Mouse (Mus musculus) liver, embryonic 14.5 days (tissue): Measurements from ENCODE around the gene Lce3a. TPM values are rescaled to one million over a fixed set of nuclear protein-coding genes. Genes with fewer than 3 reads are reported as not detected.

ENCODE experiments used
- ATAC-seq: fragments of 200-750 bp; cut with Nextera tagmentation; 2 replicates; pipeline ENCODE4 v1.8.0; 2017; ENCODE audit warnings: moderate number of reproducible peaks, mild to moderate bottlenecking, moderate library complexity; ENCODE audit not compliant: insufficient read depth
- DNase-seq, 3 experiments: peaks; one replicate each; pipeline ENCODE4 v3.0.0-alpha.2; 2012 to 2013; ENCODE audit warnings: low read depth in 3 of 3, low spot score in 3 of 3
- H3K27ac ChIP-seq: fragments of 300-500 bp; sonication (generic); 2 replicates; pipeline ENCODE4 v1.5.1; 2014; ENCODE audit warnings: moderate library complexity, mild to moderate bottlenecking, control low read depth, inconsistent platforms
- H3K27me3 ChIP-seq: fragments of 300-500 bp; sonication (generic); 2 replicates; pipeline ENCODE4 v1.6.1; 2014; ENCODE audit warnings: mild to moderate bottlenecking, low read length, moderate library complexity; ENCODE audit not compliant: control insufficient read depth, insufficient read depth
- H3K36me3 ChIP-seq: fragments of 300-500 bp; sonication (generic); replicated peaks from 2 replicates; pipeline ENCODE4 v1.6.1; 2014; ENCODE audit warnings: low read depth; ENCODE audit not compliant: control insufficient read depth, insufficient read depth
- H3K4me1 ChIP-seq, 2 experiments: fragments of 200-500 bp in 1 of 2; fragments of 300-500 bp in 1 of 2; sonication (generic) in 1 of 2; replicated peaks; 2 replicates each; pipeline ENCODE4 v1.6.1; 2012 to 2014; ENCODE audit warnings: antibody characterized with exemption in 1 of 2, inconsistent platforms in 1 of 2, low read length in 1 of 2; ENCODE audit not compliant: control insufficient read depth in 2 of 2, insufficient read depth in 2 of 2
- H3K4me2 ChIP-seq: fragments of 300-500 bp; sonication (generic); 2 replicates; pipeline ENCODE4 v1.6.1; 2014; ENCODE audit warnings: low read depth, mild to moderate bottlenecking, control low read depth, moderate library complexity
- H3K4me3 ChIP-seq, 2 experiments: fragments of 200-500 bp in 1 of 2; fragments of 300-500 bp in 1 of 2; sonication (generic) in 1 of 2; 2 replicates each; pipeline ENCODE4 v1.5.1; 2012 to 2014; ENCODE audit warnings: low read depth in 2 of 2, low read length in 2 of 2, mild to moderate bottlenecking in 2 of 2, control low read depth in 1 of 2, inconsistent platforms in 1 of 2, moderate library complexity in 1 of 2; ENCODE audit not compliant: insufficient read depth in 1 of 2
- H3K9ac ChIP-seq: fragments of 300-500 bp; sonication (generic); replicated peaks from 2 replicates; pipeline ENCODE4 v1.6.1; 2014; ENCODE audit warnings: mild to moderate bottlenecking, control low read depth, moderate library complexity
- H3K9me3 ChIP-seq: fragments of 300-500 bp; sonication (generic); 2 replicates; pipeline ENCODE4 v1.6.1; 2016; ENCODE audit warnings: low read length, mixed read lengths; ENCODE audit not compliant: control insufficient read depth
- CTCF ChIP-seq: IDR thresholded peaks from 2 replicates; pipeline ENCODE4 v1.5.1; 2016; ENCODE audit warnings: antibody characterized with exemption, low read depth, control low read depth
- EP300 ChIP-seq: IDR thresholded peaks from 2 replicates; pipeline ENCODE4 v1.6.1; 2016; ENCODE audit warnings: antibody characterized with exemption, low read depth
- WGBS: fragments of 180-500 bp; shearing (Covaris S2); extraction: QIAGEN DNeasy Blood & Tissue Kit; methylation state at CpG from one replicate; pipeline ENCODE4 v1.1.7; 2014; ENCODE audit not compliant: insufficient replicate concordance; 5-methylcytosine and 5-hydroxymethylcytosine counted together
- polyA plus RNA-seq, 2 experiments: library from polyadenylated mRNA; depleted of rRNA in 1 of 2; stranded (reverse) in 1 of 2; unstranded in 1 of 2; fragments of >200 nt; fragmentation: Nextera tagmentation in 1 of 2; extraction: Ambion mirVana in 1 of 2; gene quantifications; 2 replicates each; pipeline versions ENCODE4 v1.2.1 to v1.2.3; 2012 to 2014

The Lce3a gene
- polyA plus RNA-seq, 2 experiments: not detected

DNA sequence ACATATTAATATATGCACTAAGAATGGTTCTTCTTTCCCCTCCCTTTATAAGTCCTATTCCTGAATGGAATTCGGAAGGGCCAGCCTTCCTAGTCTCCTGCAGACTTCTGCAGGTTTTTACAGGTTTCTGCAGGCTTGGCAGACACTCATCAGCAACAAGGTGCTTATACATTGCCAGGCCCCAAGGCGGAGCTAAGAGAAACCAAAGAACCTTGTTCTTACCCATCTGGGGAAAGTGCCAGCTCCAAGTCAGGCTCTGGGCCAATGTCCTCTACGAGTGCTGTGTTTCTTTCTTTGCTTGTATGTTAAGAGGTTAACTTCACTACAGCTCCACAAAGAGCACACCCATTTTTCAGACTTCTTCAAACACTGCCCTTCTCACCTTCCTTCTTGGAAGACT lies 32.0 kb downstream of the Lce3a start:
- Histone ChIP-seq H3K9me3 (no peaks in the 10 kb centered on the region), H3K9ac (no peak overlapping the region), H3K4me3 (no peak overlapping the region), H3K4me2 (no peak overlapping the region), H3K4me1 (no peaks in the 10 kb centered on the region), H3K36me3 (no peaks in the 10 kb centered on the region), H3K27ac (no peak overlapping the region), H3K27me3 (no peaks in the 10 kb centered on the region)
- DNase-seq: no peak
- ATAC-seq: no peak
- 54% methylated on average over 3 of the region's 3 CpGs for WGBS
- TF ChIP-seq CTCF (no peak), EP300 (no peak)

Other genes with a start within 250 kb of the Lce3a start
- gene Lce1c, start 247.0 kb downstream of the Lce3a start, polyA plus RNA-seq (2012; rRNA removed): not detected in 2 replicates
- gene Lce1c, start 247.0 kb downstream of the Lce3a start, polyA plus RNA-seq (2014; fragmentation: Nextera tagmentation; extraction: Ambion mirVana): not detected in 2 replicates
- gene Lce1d, start 239.0 kb downstream of the Lce3a start, polyA plus RNA-seq (2012; rRNA removed): not detected in 2 replicates
- not detected in 2 replicates for gene Lce1d, start 239.0 kb downstream of the Lce3a start, polyA plus RNA-seq (2014; fragmentation: Nextera tagmentation; extraction: Ambion mirVana)
- gene Lce1e, start 217.2 kb downstream of the Lce3a start, polyA plus RNA-seq (2012; rRNA removed): not detected in 2 replicates
- not detected in 2 replicates for gene Lce1e, start 217.2 kb downstream of the Lce3a start, polyA plus RNA-seq (2014; fragmentation: Nextera tagmentation; extraction: Ambion mirVana)
- gene Lce1f, start 205.9 kb downstream of the Lce3a start, polyA plus RNA-seq (2012; rRNA removed): not detected in 2 replicates
- gene Lce1f, start 205.9 kb downstream of the Lce3a start, polyA plus RNA-seq (2014; fragmentation: Nextera tagmentation; extraction: Ambion mirVana): not detected in 2 replicates
- not detected in 2 replicates for gene Gm38119, start 187.1 kb downstream of the Lce3a start, polyA plus RNA-seq (2012; rRNA removed)
- not detected in 2 replicates for gene Gm38119, start 187.1 kb downstream of the Lce3a start, polyA plus RNA-seq (2014; fragmentation: Nextera tagmentation; extraction: Ambion mirVana)
- gene Lce1g, start 173.9 kb downstream of the Lce3a start, polyA plus RNA-seq (2012; rRNA removed): not detected in 2 replicates
- not detected in 2 replicates for gene Lce1g, start 173.9 kb downstream of the Lce3a start, polyA plus RNA-seq (2014; fragmentation: Nextera tagmentation; extraction: Ambion mirVana)
- not detected in 2 replicates for gene Lce1h, start 161.2 kb downstream of the Lce3a start, polyA plus RNA-seq (2012; rRNA removed)
- gene Lce1h, start 161.2 kb downstream of the Lce3a start, polyA plus RNA-seq (2014; fragmentation: Nextera tagmentation; extraction: Ambion mirVana): not detected in 2 replicates
- not detected in 2 replicates for gene Lce1i, start 147.3 kb downstream of the Lce3a start, polyA plus RNA-seq (2012; rRNA removed)
- not detected in 2 replicates for gene Lce1i, start 147.3 kb downstream of the Lce3a start, polyA plus RNA-seq (2014; fragmentation: Nextera tagmentation; extraction: Ambion mirVana)
- not detected in 2 replicates for gene Lce1j, start 135.7 kb downstream of the Lce3a start, polyA plus RNA-seq (2012; rRNA removed)
- not detected in 2 replicates for gene Lce1j, start 135.7 kb downstream of the Lce3a start, polyA plus RNA-seq (2014; fragmentation: Nextera tagmentation; extraction: Ambion mirVana)
- gene Lce1k, start 118.3 kb downstream of the Lce3a start, polyA plus RNA-seq (2012; rRNA removed): not detected in 2 replicates
- gene Lce1k, start 118.3 kb downstream of the Lce3a start, polyA plus RNA-seq (2014; fragmentation: Nextera tagmentation; extraction: Ambion mirVana): not detected in 2 replicates
- gene Kprp, start 99.0 kb downstream of the Lce3a start, polyA plus RNA-seq (2012; rRNA removed): not detected in 2 replicates
- not detected in 2 replicates for gene Kprp, start 99.0 kb downstream of the Lce3a start, polyA plus RNA-seq (2014; fragmentation: Nextera tagmentation; extraction: Ambion mirVana)
- gene Lce1l, start 74.9 kb downstream of the Lce3a start, polyA plus RNA-seq (2012; rRNA removed): not detected in 2 replicates
- gene Lce1l, start 74.9 kb downstream of the Lce3a start, polyA plus RNA-seq (2014; fragmentation: Nextera tagmentation; extraction: Ambion mirVana): not detected in 2 replicates
- not detected in 2 replicates for gene 2310050C09Rik, start 56.0 kb downstream of the Lce3a start, polyA plus RNA-seq (2012; rRNA removed)
- not detected in 2 replicates for gene 2310050C09Rik, start 56.0 kb downstream of the Lce3a start, polyA plus RNA-seq (2014; fragmentation: Nextera tagmentation; extraction: Ambion mirVana)
- not detected in 2 replicates for gene Lce3b, start 6.7 kb upstream of the Lce3a start, polyA plus RNA-seq (2012; rRNA removed)
- not detected in 2 replicates for gene Lce3b, start 6.7 kb upstream of the Lce3a start, polyA plus RNA-seq (2014; fragmentation: Nextera tagmentation; extraction: Ambion mirVana)
- gene Lce3c, start 18.3 kb upstream of the Lce3a start, polyA plus RNA-seq (2012; rRNA removed): not detected in 2 replicates
- gene Lce3c, start 18.3 kb upstream of the Lce3a start, polyA plus RNA-seq (2014; fragmentation: Nextera tagmentation; extraction: Ambion mirVana): not detected in 2 replicates
- gene Lce3d, start 31.2 kb upstream of the Lce3a start, polyA plus RNA-seq (2012; rRNA removed): not detected in 2 replicates
- not detected in 2 replicates for gene Lce3d, start 31.2 kb upstream of the Lce3a start, polyA plus RNA-seq (2014; fragmentation: Nextera tagmentation; extraction: Ambion mirVana)
- not detected in 2 replicates for gene Lce3e, start 40.8 kb upstream of the Lce3a start, polyA plus RNA-seq (2012; rRNA removed)
- gene Lce3e, start 40.8 kb upstream of the Lce3a start, polyA plus RNA-seq (2014; fragmentation: Nextera tagmentation; extraction: Ambion mirVana): not detected in 2 replicates
- gene Lce3f, start 66.0 kb upstream of the Lce3a start, polyA plus RNA-seq (2012; rRNA removed): not detected in 2 replicates
- gene Lce3f, start 66.0 kb upstream of the Lce3a start, polyA plus RNA-seq (2014; fragmentation: Nextera tagmentation; extraction: Ambion mirVana): not detected in 2 replicates
- gene Crct1, start 89.5 kb upstream of the Lce3a start, polyA plus RNA-seq (2012; rRNA removed): not detected in 2 replicates
- not detected in 2 replicates for gene Crct1, start 89.5 kb upstream of the Lce3a start, polyA plus RNA-seq (2014; fragmentation: Nextera tagmentation; extraction: Ambion mirVana)
- not detected in 2 replicates for gene Lce1m, start 92.8 kb upstream of the Lce3a start, polyA plus RNA-seq (2012; rRNA removed)
- not detected in 2 replicates for gene Lce1m, start 92.8 kb upstream of the Lce3a start, polyA plus RNA-seq (2014; fragmentation: Nextera tagmentation; extraction: Ambion mirVana)
- gene Gm4858, start 142.6 kb upstream of the Lce3a start, polyA plus RNA-seq (2012; rRNA removed): not detected in 2 replicates
- not detected in 2 replicates for gene Gm4858, start 142.6 kb upstream of the Lce3a start, polyA plus RNA-seq (2014; fragmentation: Nextera tagmentation; extraction: Ambion mirVana)
- not detected in 2 replicates for gene Crnn, start 218.6 kb upstream of the Lce3a start, polyA plus RNA-seq (2012; rRNA removed)
- gene Crnn, start 218.6 kb upstream of the Lce3a start, polyA plus RNA-seq (2014; fragmentation: Nextera tagmentation; extraction: Ambion mirVana): not detected in 2 replicates